Mouse (Mus musculus): ENCODE data around the gene Zfp985.
"Not testable (repeated sequence)": the region's sequence is repeated elsewhere in the genome, so short reads cannot be mapped to it uniquely, and the experiment has no call there.

The Zfp985 gene

GRCm38 (mm10) chr4:147603806-147604205 lies 50.7 kb downstream of the Zfp985 start:
- no peak for DNase-seq (ENCODE audit: low spot score in 2 of 2)

GRCm38 (mm10) chr4:147605521-147605920 lies 52.4 kb downstream of the Zfp985 start:
- no peak for DNase-seq (ENCODE audit: low spot score in 2 of 2)

GRCm38 (mm10) chr4:147606511-147606910 lies 53.4 kb downstream of the Zfp985 start:
- not testable (repeated sequence) for DNase-seq (ENCODE audit: low spot score in 2 of 2)

GRCm38 (mm10) chr4:147633818-147634262 lies 80.8 kb downstream of the Zfp985 start:
- DNase-seq (ENCODE audit: low spot score in 2 of 2), result not testable (repeated sequence)
